Mouse (Mus musculus) CH12.LX (cell line): ENCODE data around the gene Evx2. TPM values are rescaled to one million over a fixed set of nuclear protein-coding genes. Genes with fewer than 3 reads are reported as not detected.

Experiments used
- DNase-seq: peaks from one replicate; pipeline ENCODE4 v3.0.0-alpha.2; 2013; ENCODE audit errors: extremely low read depth
- H3K27ac ChIP-seq: 2 replicates; pipeline ENCODE4 v1.5.1; 2012; ENCODE audit warnings: low read depth, mild to moderate bottlenecking, control low read depth, moderate library complexity; ENCODE audit not compliant: insufficient read depth
- H3K27me3 ChIP-seq: replicated peaks from 2 replicates; pipeline ENCODE3; 2012; ENCODE audit warnings: inconsistent platforms
- H3K36me3 ChIP-seq, 2 experiments: replicated peaks in 1 of 2; 2 replicates each; pipeline versions ENCODE3 to v1.6.1; 2012; ENCODE audit warnings: inconsistent platforms in 1 of 2, low read length in 1 of 2, mild to moderate bottlenecking in 1 of 2, mixed read lengths in 1 of 2, moderate library complexity in 1 of 2; ENCODE audit not compliant: control insufficient read depth in 1 of 2, insufficient read depth in 1 of 2
- H3K4me1 ChIP-seq, 2 experiments: 2 replicates each; pipeline ENCODE4 v1.6.1; 2012; ENCODE audit warnings: inconsistent platforms in 1 of 2, moderate library complexity in 1 of 2; ENCODE audit not compliant: insufficient read depth in 2 of 2, control insufficient read depth in 1 of 2
- H3K4me2 ChIP-seq: 2 replicates; pipeline ENCODE4 v1.6.1; 2012; ENCODE audit warnings: low read depth, mild to moderate bottlenecking, control low read depth; ENCODE audit not compliant: poor library complexity, insufficient read depth, severe bottlenecking
- H3K4me3 ChIP-seq, 3 experiments: fragments of 150-350 bp in 1 of 3; sonication (generic) in 1 of 3; replicated peaks in 1 of 3; 2 replicates each; pipeline versions ENCODE3 to v1.5.1; 2011 to 2012; ENCODE audit warnings: low read depth in 2 of 3, low read length in 2 of 3, mild to moderate bottlenecking in 2 of 3, moderate library complexity in 2 of 3, control low read depth in 1 of 3, improper control_type of control experiment in 1 of 3, inconsistent platforms in 1 of 3, mixed read lengths in 1 of 3; ENCODE audit not compliant: poor library complexity in 1 of 3
- H3K79me2 ChIP-seq: replicated peaks from 2 replicates; pipeline ENCODE4 v1.6.1; 2012; ENCODE audit warnings: mild to moderate bottlenecking, moderate library complexity; ENCODE audit not compliant: control insufficient read depth, poor library complexity, insufficient read depth, severe bottlenecking; ENCODE audit errors: extremely low read depth
- H3K9ac ChIP-seq: 2 replicates; pipeline ENCODE4 v1.6.1; 2012; ENCODE audit warnings: low read depth, mild to moderate bottlenecking, control low read depth, moderate library complexity; ENCODE audit not compliant: insufficient read depth
- H3K9me3 ChIP-seq: replicated peaks from 2 replicates; pipeline ENCODE3; 2012; ENCODE audit warnings: low read length, inconsistent platforms, mixed read lengths
- CTCF ChIP-seq, 2 experiments: IDR thresholded peaks in 1 of 2; conservative IDR thresholded peaks in 1 of 2; 2 replicates each; pipeline ENCODE4 v1.5.1; 2011 to 2012; ENCODE audit warnings: low read depth in 2 of 2, low read length in 2 of 2, improper control_type of control experiment in 1 of 2, inconsistent platforms in 1 of 2, mild to moderate bottlenecking in 1 of 2, moderate library complexity in 1 of 2
- E2F4 ChIP-seq: IDR thresholded peaks from 2 replicates; pipeline ENCODE4 v1.6.1; 2011; ENCODE audit warnings: low read depth, low read length, improper control_type of control experiment; ENCODE audit not compliant: insufficient replicate concordance
- EP300 ChIP-seq: IDR thresholded peaks from 2 replicates; pipeline ENCODE4 v1.6.1; 2011; ENCODE audit warnings: low read length, improper control_type of control experiment
- GABPA ChIP-seq: IDR thresholded peaks from 2 replicates; pipeline ENCODE4 v1.6.1; 2012; ENCODE audit warnings: low read depth, low read length, improper control_type of control experiment, inconsistent platforms; ENCODE audit not compliant: insufficient replicate concordance
- HCFC1 ChIP-seq: IDR thresholded peaks from 2 replicates; pipeline ENCODE4 v1.6.1; 2012; ENCODE audit warnings: low read depth, mild to moderate bottlenecking, inconsistent platforms, low read length, improper control_type of control experiment
- JUN ChIP-seq: IDR thresholded peaks from 2 replicates; pipeline ENCODE4 v1.6.1; 2011; ENCODE audit warnings: low read depth, mild to moderate bottlenecking, low read length, improper control_type of control experiment, moderate library complexity; ENCODE audit not compliant: insufficient read depth
- JUND ChIP-seq: conservative IDR thresholded peaks from 2 replicates; pipeline ENCODE4 v1.6.1; 2011; ENCODE audit warnings: low read depth, low read length, improper control_type of control experiment
- MXI1 ChIP-seq: IDR thresholded peaks from 2 replicates; pipeline ENCODE4 v1.6.1; 2011; ENCODE audit warnings: mild to moderate bottlenecking, low read depth, low read length, improper control_type of control experiment
- MYC ChIP-seq: IDR thresholded peaks from 2 replicates; pipeline ENCODE4 v1.6.1; 2011; ENCODE audit warnings: low read depth, mild to moderate bottlenecking, improper control_type of control experiment, low read length
- NELFE ChIP-seq: IDR thresholded peaks from 2 replicates; pipeline ENCODE4 v1.6.1; 2011; ENCODE audit warnings: low read depth, low read length, improper control_type of control experiment
- POLR2AphosphoS2 ChIP-seq: IDR thresholded peaks from 2 replicates; pipeline ENCODE4 v1.6.1; 2011; ENCODE audit warnings: low read depth, low read length, improper control_type of control experiment
- TCF12 ChIP-seq: IDR thresholded peaks from 2 replicates; pipeline ENCODE4 v1.6.1; 2014; ENCODE audit warnings: low read depth, mild to moderate bottlenecking, inconsistent platforms, low read length, improper control_type of control experiment
- USF1 ChIP-seq: IDR thresholded peaks from 2 replicates; pipeline ENCODE4 v1.6.1; 2014; ENCODE audit warnings: low read depth, mild to moderate bottlenecking, inconsistent platforms, low read length, improper control_type of control experiment
- ZKSCAN1 ChIP-seq: IDR thresholded peaks from 2 replicates; pipeline ENCODE4 v1.6.1; 2012; ENCODE audit warnings: low read depth, inconsistent platforms, low read length, improper control_type of control experiment, borderline replicate concordance
- ZNF384 ChIP-seq: IDR thresholded peaks from 2 replicates; pipeline ENCODE4 v1.6.1; 2012; ENCODE audit warnings: low read depth, low read length, improper control_type of control experiment, inconsistent platforms
- dilution Hi-C: fragments of 300-500 bp; cut with MboI; formaldehyde crosslinking; loops from 2 replicates; pipeline ENCODE4 v1.14.3; 2020; ENCODE audit warnings: low sequenced_read_pairs; ENCODE audit not compliant: extremely low pct_unique_long_range_greater_than_20kb, extremely low pct_ligation_motif_present
- in situ Hi-C: fragments of 300-500 bp; cut with MboI; formaldehyde crosslinking; loops from 3 replicates; pipeline ENCODE4 v1.14.3; 2019; ENCODE audit warnings: low sequenced_read_pairs, low pct_ligation_motif_present, low pct_unique_long_range_greater_than_20kb, mixed read lengths
- polyA plus RNA-seq: library from polyadenylated mRNA; unstranded; fragments of >175 nt; gene quantifications from 2 replicates; pipeline ENCODE4 v1.2.1, GENCODE M21; 2012; ENCODE audit warnings: low read depth; ENCODE audit not compliant: insufficient read length
- total RNA-seq, 2 experiments: library from RNA; depleted of rRNA; stranded (reverse); fragments of 300-350 nt in 1 of 2; fragments of >200 nt in 1 of 2; gene quantifications; 2 replicates each; pipeline ENCODE4 v1.2.3; 2012 to 2014

Evx2 gene
- total and polyA plus RNA-seq, 3 experiments, result not detected

- DNase-seq, result no peak
- Histone ChIP-seq H3K4me1 (no peaks in the 10 kb centered on the region), H3K9me3 (peaks cover 2% of the 10 kb centered on the region), H3K27ac (no peak overlapping the region), H3K27me3 (no peaks in the 10 kb centered on the region), H3K4me3 (no peak overlapping the region), H3K9ac (no peak overlapping the region), H3K4me2 (no peak overlapping the region), H3K36me3 (no peaks in the 10 kb centered on the region)
- dilution Hi-C loops, result no loop called here
- in situ Hi-C loops, result no loop called here
- TF ChIP-seq USF1 (no peak), NELFE (no peak), JUND (no peak), EP300 (no peak), MXI1 (no peak), CTCF (conservative IDR thresholded peaks at IDR 0.05 in 1 of 2, IDR thresholded peaks at IDR 0.05 in 1 of 2; ENCODE audit: low read depth in 2 of 2, low read length in 2 of 2) (peak in 1 of 2 experiments; percentile 10; a peak in 1 of 4 replicates)
- TF ChIP-seq, all 38 proteins: peak for 1
- no peaks in the 10 kb centered on the region for H3K79me2 ChIP-seq
These were observed 23.9 kb downstream of the Evx2 start for GRCm38 (mm10) chr2:74635412-74635811.

- no peaks in the 10 kb centered on the region for H3K36me3 ChIP-seq
- H3K4me3 ChIP-seq, result no peak overlapping the region
- no peaks in the 10 kb centered on the region for H3K9me3 ChIP-seq
- H3K4me1 ChIP-seq, result no peaks in the 10 kb centered on the region
- in situ Hi-C loops, result no loop called here
- no peaks in the 10 kb centered on the region for H3K27me3 ChIP-seq
- no peak for TF ChIP-seq TCF12
- TF ChIP-seq GABPA, result no peak
- no peak for TF ChIP-seq MYC
- TF ChIP-seq ZKSCAN1, result no peak
- no peak for TF ChIP-seq JUND
- no peak for TF ChIP-seq E2F4
- no peak for TF ChIP-seq EP300
- TF ChIP-seq POLR2AphosphoS2, result no peak
- no peak for TF ChIP-seq HCFC1
- TF ChIP-seq JUN, result no peak
- TF ChIP-seq ZNF384, result no peak
- TF ChIP-seq, all 38 proteins: peak for 0
- dilution Hi-C loops, result no loop called here
- no peak for DNase-seq
- H3K9ac ChIP-seq, result no peak overlapping the region
- no peak overlapping the region for H3K4me2 ChIP-seq
- no peak overlapping the region for H3K27ac ChIP-seq
- no peaks in the 10 kb centered on the region for H3K79me2 ChIP-seq
These were observed 39.0 kb downstream of the Evx2 start for GRCm38 (mm10) chr2:74620368-74620767.
